Mouse (Mus musculus) liver, embryonic 12.5 days (tissue): ENCODE data around the gene Itsn1. TPM values are rescaled to one million over a fixed set of nuclear protein-coding genes. Genes with fewer than 3 reads are reported as not detected.

Experiments used
- ATAC-seq: fragments of 200-750 bp; cut with Nextera tagmentation; 2 replicates; pipeline ENCODE4 v1.8.0; 2017; ENCODE audit warnings: moderate number of reproducible peaks, mild to moderate bottlenecking, moderate library complexity
- H3K27ac ChIP-seq: fragments of 300-500 bp; sonication (generic); 2 replicates; pipeline ENCODE4 v1.5.1; 2016; ENCODE audit warnings: mild to moderate bottlenecking
- H3K27me3 ChIP-seq: fragments of 300-500 bp; sonication (generic); replicated peaks from 2 replicates; pipeline ENCODE4 v1.6.1; 2016; ENCODE audit warnings: mild to moderate bottlenecking, moderate library complexity
- H3K36me3 ChIP-seq: fragments of 300-500 bp; sonication (generic); 2 replicates; pipeline ENCODE4 v1.6.1; 2016; ENCODE audit warnings: mild to moderate bottlenecking, moderate library complexity
- H3K4me1 ChIP-seq: fragments of 300-500 bp; sonication (generic); 2 replicates; pipeline ENCODE4 v1.6.1; 2016
- H3K4me2 ChIP-seq: fragments of 300-500 bp; sonication (generic); 2 replicates; pipeline ENCODE4 v1.6.1; 2016; ENCODE audit warnings: mild to moderate bottlenecking, moderate library complexity
- H3K4me3 ChIP-seq: fragments of 300-500 bp; sonication (generic); 2 replicates; pipeline ENCODE4 v1.5.1; 2016; ENCODE audit warnings: mild to moderate bottlenecking, moderate library complexity
- H3K9ac ChIP-seq: fragments of 300-500 bp; sonication (generic); 2 replicates; pipeline ENCODE4 v1.6.1; 2016; ENCODE audit warnings: mild to moderate bottlenecking, moderate library complexity
- H3K9me3 ChIP-seq: fragments of 300-500 bp; sonication (generic); replicated peaks from 2 replicates; pipeline ENCODE4 v1.6.1; 2016; ENCODE audit warnings: mild to moderate bottlenecking, moderate library complexity
- WGBS: fragments of 180-500 bp; shearing (Covaris S2); methylation state at CpG from one replicate; pipeline ENCODE4 v1.1.7; 2016; ENCODE audit not compliant: insufficient replicate concordance; 5-methylcytosine and 5-hydroxymethylcytosine counted together
- polyA plus RNA-seq: library from polyadenylated mRNA; unstranded; fragments of >200 nt; fragmentation: Nextera tagmentation; extraction: Ambion mirVana; gene quantifications from 2 replicates; pipeline ENCODE4 v1.2.1, GENCODE M21; 2016

Itsn1 gene
- polyA plus RNA-seq, 1 experiment from 2014 or later: 47.5 TPM

DNA sequence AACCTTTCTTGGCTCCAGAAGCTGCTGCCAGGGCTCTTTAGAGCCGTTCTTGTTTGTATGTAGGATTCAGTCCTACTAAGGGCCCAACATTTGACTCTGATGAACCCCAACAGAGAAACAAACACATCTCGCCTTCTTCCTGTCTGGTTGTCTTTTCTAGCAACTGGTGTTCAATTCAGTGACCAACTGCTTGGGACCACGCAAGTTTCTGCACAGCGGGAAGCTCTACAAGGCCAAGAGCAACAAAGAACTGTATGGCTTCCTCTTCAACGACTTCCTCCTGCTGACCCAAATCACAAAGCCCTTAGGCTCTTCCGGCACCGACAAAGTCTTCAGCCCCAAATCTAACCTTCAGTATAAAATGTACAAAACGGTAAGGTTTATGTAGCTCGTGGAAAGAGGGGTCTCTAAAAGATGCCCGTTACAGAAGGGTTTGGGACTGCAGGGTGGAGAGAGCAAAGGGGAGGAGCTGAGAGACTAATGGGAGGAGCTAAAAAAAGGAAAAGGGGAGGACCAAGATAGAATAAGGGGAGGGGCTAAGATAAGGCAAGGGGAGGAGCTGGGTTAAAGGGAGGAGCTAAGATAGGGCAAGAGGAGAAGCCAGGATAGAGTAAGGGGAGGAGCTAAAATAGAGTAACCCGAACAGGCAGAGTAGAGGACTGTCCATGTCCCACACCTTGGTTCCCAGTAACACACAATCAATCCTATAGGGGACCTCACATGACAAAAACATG is 176.2 kb downstream of the Itsn1 start:
- 66% methylated on average over 11 of the region's 11 CpGs for WGBS
- Histone ChIP-seq H3K36me3 (no peaks in the 10 kb centered on the region), H3K9me3 (no peaks in the 10 kb centered on the region), H3K9ac (no peak overlapping the region), H3K27ac (no peak overlapping the region), H3K4me3 (no peak overlapping the region), H3K27me3 (peaks cover 12% of the 10 kb centered on the region), H3K4me2 (no peak overlapping the region), H3K4me1 (no peaks in the 10 kb centered on the region)
- no peak for ATAC-seq

DNA sequence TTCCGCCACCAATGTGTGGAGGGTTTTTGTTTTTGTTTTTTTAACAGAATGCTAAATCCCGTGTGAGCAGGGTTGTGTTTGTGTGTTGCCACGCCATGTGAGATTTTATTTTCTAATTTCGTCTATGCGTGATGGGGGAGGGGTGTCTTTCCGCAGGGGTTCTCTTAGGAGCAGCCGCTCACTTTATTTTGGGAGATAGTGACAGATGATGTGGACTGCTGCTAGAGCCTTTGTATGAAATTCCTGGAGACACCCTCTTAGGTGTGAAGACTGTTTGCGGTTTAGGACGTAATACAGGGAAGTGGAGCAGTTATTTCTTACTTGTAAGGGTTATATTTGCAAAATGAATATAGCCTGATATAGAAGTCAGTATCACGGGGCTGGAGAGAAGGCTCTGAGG is 176.9 kb downstream of the Itsn1 start:
- H3K27ac ChIP-seq: no peak overlapping the region
- no peak overlapping the region for H3K9ac ChIP-seq
- H3K36me3 ChIP-seq: no peaks in the 10 kb centered on the region
- H3K4me3 ChIP-seq: no peak overlapping the region
- WGBS: 75% methylated on average over 10 of the region's 10 CpGs
- no peak for ATAC-seq
- no peaks in the 10 kb centered on the region for H3K9me3 ChIP-seq
- no peak overlapping the region for H3K4me2 ChIP-seq
- peaks cover 8% of the 10 kb centered on the region for H3K27me3 ChIP-seq
- H3K4me1 ChIP-seq: no peaks in the 10 kb centered on the region

DNA sequence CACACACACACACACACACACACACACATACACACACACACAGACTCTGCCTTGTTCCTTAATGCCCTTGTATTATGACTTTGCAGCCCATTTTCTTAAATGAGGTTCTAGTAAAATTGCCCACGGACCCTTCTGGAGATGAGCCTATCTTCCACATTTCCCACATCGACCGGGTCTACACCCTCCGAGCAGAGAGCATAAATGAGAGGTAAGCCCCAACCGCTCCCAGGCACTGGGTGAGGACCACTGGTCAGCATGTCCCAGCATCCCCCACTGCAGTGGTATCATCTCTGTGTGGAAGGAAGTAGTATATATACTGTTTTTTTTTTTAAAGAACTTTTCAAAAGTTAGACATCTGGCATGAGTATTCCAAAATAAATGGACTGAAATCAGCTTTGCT is 177.6 kb downstream of the Itsn1 start:
- H3K9me3 ChIP-seq: no peaks in the 10 kb centered on the region
- H3K36me3 ChIP-seq: no peaks in the 10 kb centered on the region
- H3K27me3 ChIP-seq: peaks cover 8% of the 10 kb centered on the region
- no peak overlapping the region for H3K4me2 ChIP-seq
- ATAC-seq: no peak
- H3K4me3 ChIP-seq: no peak overlapping the region
- WGBS: 74% methylated on average over 5 of the region's 5 CpGs
- H3K9ac ChIP-seq: no peak overlapping the region
- no peak overlapping the region for H3K27ac ChIP-seq
- no peaks in the 10 kb centered on the region for H3K4me1 ChIP-seq

DNA sequence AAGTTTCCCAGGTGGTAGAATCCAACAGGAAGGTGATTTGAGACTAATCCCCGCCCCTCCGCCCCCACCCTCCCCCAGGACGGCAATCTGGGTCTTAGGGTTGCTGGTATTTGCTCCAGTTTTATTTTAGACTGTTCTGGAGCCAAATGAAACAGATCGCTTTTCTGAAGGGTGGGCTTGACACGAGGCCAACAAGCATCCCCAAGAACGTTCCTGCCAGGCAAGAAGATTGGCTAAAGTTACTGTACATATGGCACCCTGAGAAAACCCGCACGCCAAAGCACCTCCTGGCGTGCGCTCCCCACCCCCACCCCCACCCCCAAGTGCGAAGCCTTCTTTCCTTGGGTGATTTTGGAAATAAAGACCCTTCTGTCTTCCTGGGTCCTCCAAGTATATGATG is 178.1 kb downstream of the Itsn1 start:
- no peak overlapping the region for H3K4me3 ChIP-seq
- WGBS: 69% methylated on average over 11 of the region's 11 CpGs
- H3K9ac ChIP-seq: no peak overlapping the region
- H3K27ac ChIP-seq: no peak overlapping the region
- ATAC-seq: no peak
- H3K27me3 ChIP-seq: peaks cover 8% of the 10 kb centered on the region
- no peaks in the 10 kb centered on the region for H3K4me1 ChIP-seq
- H3K36me3 ChIP-seq: no peaks in the 10 kb centered on the region
- no peak overlapping the region for H3K4me2 ChIP-seq
- H3K9me3 ChIP-seq: no peaks in the 10 kb centered on the region

GRCm38 (mm10) chr16:91909569-91910335 is 180.7 kb downstream of the Itsn1 start:
- Histone ChIP-seq H3K9ac (no peak overlapping the region), H3K9me3 (no peaks in the 10 kb centered on the region), H3K4me2 (no peak overlapping the region), H3K4me3 (no peak overlapping the region), H3K4me1 (no peaks in the 10 kb centered on the region), H3K27ac (no peak overlapping the region), H3K27me3 (peaks cover 14% of the 10 kb centered on the region), H3K36me3 (no peaks in the 10 kb centered on the region)
- ATAC-seq: no peak
- 71% methylated on average over 15 of the region's 15 CpGs for WGBS

GRCm38 (mm10) chr16:91917631-91918096 is 188.6 kb downstream of the Itsn1 start:
- H3K9me3 ChIP-seq: no peaks in the 10 kb centered on the region
- WGBS: 13% methylated on average over 17 of the region's 17 CpGs
- H3K27ac ChIP-seq: peak overlapping the region; percentile 8; the same call in 1 of the 2 replicates
- H3K27me3 ChIP-seq: 0 out of 2 replicates have a peak, but pooled peaks cover 14% of the 10 kb centered on the region
- ATAC-seq: peak; percentile 76
- no peaks in the 10 kb centered on the region for H3K36me3 ChIP-seq
- peak overlapping the region; percentile 59 for H3K9ac ChIP-seq
- H3K4me3 ChIP-seq: peak overlapping the region; percentile 41
- H3K4me1 ChIP-seq: peaks cover 31% of the 10 kb centered on the region
- H3K4me2 ChIP-seq: peak overlapping the region; percentile 71

GRCm38 (mm10) chr16:91918461-91918860 is 189.4 kb downstream of the Itsn1 start:
- H3K4me3 ChIP-seq: no peak overlapping the region
- 0 out of 2 replicates have a peak, but pooled peaks cover 14% of the 10 kb centered on the region for H3K27me3 ChIP-seq
- 74% methylated on average over 4 of the region's 4 CpGs for WGBS
- peaks cover 35% of the 10 kb centered on the region for H3K4me1 ChIP-seq
- no peak overlapping the region for H3K27ac ChIP-seq
- no peak overlapping the region for H3K9ac ChIP-seq
- H3K36me3 ChIP-seq: peaks cover 6% of the 10 kb centered on the region
- no peak for ATAC-seq
- H3K4me2 ChIP-seq: no peak overlapping the region
- H3K9me3 ChIP-seq: no peaks in the 10 kb centered on the region

- Histone ChIP-seq H3K4me2 (no peak overlapping the region), H3K27ac (no peak overlapping the region), H3K4me3 (no peak overlapping the region), H3K4me1 (peaks cover 35% of the 10 kb centered on the region), H3K27me3 (0 out of 2 replicates have a peak, but pooled peaks cover 11% of the 10 kb centered on the region), H3K9ac (no peak overlapping the region), H3K9me3 (no peaks in the 10 kb centered on the region), H3K36me3 (peaks cover 12% of the 10 kb centered on the region)
- no peak for ATAC-seq
- WGBS: 46% methylated on average over 6 of the region's 6 CpGs
These were observed 190.0 kb downstream of the Itsn1 start for GRCm38 (mm10) chr16:91919056-91919455.

DNA sequence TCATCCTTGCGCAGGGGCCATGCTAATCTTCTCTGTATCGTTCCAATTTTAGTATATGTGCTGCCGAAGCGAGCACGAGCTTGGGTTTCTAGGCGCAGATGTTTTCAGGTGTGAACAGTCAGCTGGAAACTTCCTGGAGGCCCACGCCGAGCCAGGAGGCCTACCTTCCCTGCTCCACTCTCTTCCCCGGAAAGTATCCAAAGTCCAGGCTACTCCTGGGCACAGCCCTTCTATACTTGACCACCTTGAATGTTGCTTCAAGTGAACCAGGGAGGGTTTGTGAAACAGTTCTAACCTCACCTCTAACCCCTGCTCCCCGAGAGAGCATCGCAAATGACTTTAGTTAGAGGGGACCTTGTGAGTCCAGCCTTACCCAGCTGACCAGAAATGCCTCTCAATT is 192.3 kb downstream of the Itsn1 start:
- H3K27ac ChIP-seq: no peak overlapping the region
- no peak for ATAC-seq
- peaks cover 35% of the 10 kb centered on the region for H3K4me1 ChIP-seq
- H3K4me3 ChIP-seq: no peak overlapping the region
- H3K36me3 ChIP-seq: peaks cover 35% of the 10 kb centered on the region
- H3K4me2 ChIP-seq: no peak overlapping the region
- no peaks in the 10 kb centered on the region for H3K27me3 ChIP-seq
- no peaks in the 10 kb centered on the region for H3K9me3 ChIP-seq
- H3K9ac ChIP-seq: no peak overlapping the region
- WGBS: 88% methylated on average over 11 of the region's 11 CpGs

DNA sequence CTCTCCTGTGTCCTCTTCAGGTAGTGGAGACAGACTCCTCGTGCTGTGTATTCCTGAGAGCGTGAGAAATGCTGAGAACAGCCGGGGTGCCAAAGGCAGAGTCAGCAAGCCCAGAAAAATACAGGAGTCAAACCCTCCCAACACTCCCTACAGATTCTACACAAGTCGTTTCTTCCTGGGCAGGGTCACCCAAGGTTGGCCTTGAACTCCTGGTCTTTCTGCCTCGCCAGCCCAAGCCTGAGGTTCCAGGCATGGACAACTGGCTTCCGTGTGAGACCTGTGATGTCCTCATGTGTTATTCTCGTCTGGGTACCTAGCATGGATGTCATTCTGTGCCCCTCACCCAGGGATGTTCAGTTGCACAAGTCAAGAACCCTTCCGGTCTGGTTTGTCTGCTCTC is 193.9 kb downstream of the Itsn1 start:
- WGBS: 71% methylated on average over 8 of the region's 8 CpGs
- Histone ChIP-seq H3K4me1 (peaks cover 22% of the 10 kb centered on the region), H3K9ac (no peak overlapping the region), H3K27ac (no peak overlapping the region), H3K4me2 (no peak overlapping the region), H3K36me3 (peaks cover 51% of the 10 kb centered on the region), H3K4me3 (no peak overlapping the region), H3K27me3 (no peaks in the 10 kb centered on the region), H3K9me3 (no peaks in the 10 kb centered on the region)
- no peak for ATAC-seq

- H3K4me1 ChIP-seq: peaks cover 8% of the 10 kb centered on the region
- peaks cover 65% of the 10 kb centered on the region for H3K36me3 ChIP-seq
- WGBS: 87% methylated on average over 8 of the region's 8 CpGs
- H3K4me3 ChIP-seq: no peak overlapping the region
- H3K9me3 ChIP-seq: no peaks in the 10 kb centered on the region
- no peak overlapping the region for H3K9ac ChIP-seq
- no peak for ATAC-seq
- H3K27me3 ChIP-seq: no peaks in the 10 kb centered on the region
- no peak overlapping the region for H3K27ac ChIP-seq
- no peak overlapping the region for H3K4me2 ChIP-seq
These were observed 195.3 kb downstream of the Itsn1 start for GRCm38 (mm10) chr16:91924426-91924825.

DNA sequence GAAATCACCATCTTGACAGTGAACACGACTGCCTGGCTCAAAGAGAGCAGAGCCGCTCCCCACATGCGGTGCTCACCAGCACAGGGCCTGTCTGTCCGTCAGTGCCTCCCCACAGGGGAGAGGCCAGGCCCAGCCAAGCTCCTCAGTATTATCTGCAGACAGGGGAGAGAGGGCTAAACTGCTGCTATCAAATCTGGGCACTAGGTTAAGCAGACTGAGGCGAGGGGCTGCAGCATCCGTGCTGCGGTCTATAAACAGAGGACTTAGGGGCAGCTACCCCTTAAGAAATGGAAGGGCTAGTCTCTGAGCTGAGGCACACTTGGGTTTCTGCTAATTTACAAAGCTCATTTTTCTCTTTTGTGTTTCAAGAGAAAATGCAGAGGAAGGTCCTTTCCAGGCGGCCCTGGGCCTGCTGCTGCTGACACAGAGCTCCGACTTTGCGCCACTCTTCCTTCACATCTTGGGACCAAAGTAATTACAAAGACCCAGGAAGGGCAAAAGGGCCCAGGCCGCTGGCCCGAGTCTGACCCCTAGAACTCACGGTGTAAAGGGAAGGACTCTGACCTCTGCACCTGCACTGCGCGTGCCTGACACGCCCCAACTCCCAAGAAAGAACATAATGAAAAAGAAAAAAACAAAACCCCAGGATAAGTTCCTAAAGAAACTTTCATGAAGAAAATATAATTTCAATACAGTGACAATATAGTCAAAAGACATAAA is 199.0 kb downstream of the Itsn1 start:
- H3K36me3 ChIP-seq: peaks cover 71% of the 10 kb centered on the region
- 87% methylated on average over 16 of the region's 16 CpGs for WGBS
- peaks cover 23% of the 10 kb centered on the region for H3K4me1 ChIP-seq
- no peak overlapping the region for H3K9ac ChIP-seq
- H3K4me2 ChIP-seq: no peak overlapping the region
- ATAC-seq: no peak
- no peak overlapping the region for H3K27ac ChIP-seq
- H3K9me3 ChIP-seq: no peaks in the 10 kb centered on the region
- no peaks in the 10 kb centered on the region for H3K27me3 ChIP-seq
- no peak overlapping the region for H3K4me3 ChIP-seq
